Mouse (Mus musculus) forebrain, embryonic 14.5 days (tissue): ENCODE data around the gene Eif2ak4. TPM values are rescaled to one million over a fixed set of nuclear protein-coding genes. Genes with fewer than 3 reads are reported as not detected.

Experiments used
- ATAC-seq: fragments of 200-750 bp; cut with Nextera tagmentation; 2 replicates; pipeline ENCODE4 v1.8.0; 2017; ENCODE audit warnings: mild to moderate bottlenecking, moderate library complexity
- DNase-seq: peaks from one replicate; pipeline ENCODE4 v3.0.0-alpha.2; 2015; ENCODE audit warnings: low spot score
- H3K27ac ChIP-seq: fragments of 300-500 bp; sonication (generic); 2 replicates; pipeline ENCODE4 v1.5.1; 2014; ENCODE audit warnings: low read depth, mild to moderate bottlenecking, control low read depth, low read length, moderate library complexity
- H3K27me3 ChIP-seq: fragments of 300-500 bp; sonication (generic); replicated peaks from 2 replicates; pipeline ENCODE4 v1.6.1; 2014; ENCODE audit warnings: low read length, control low read depth, mixed read lengths; ENCODE audit not compliant: control insufficient read depth, insufficient read depth
- H3K36me3 ChIP-seq: fragments of 300-500 bp; sonication (generic); 2 replicates; pipeline ENCODE4 v1.6.1; 2014; ENCODE audit warnings: low read length, control low read depth; ENCODE audit not compliant: control insufficient read depth, insufficient read depth
- H3K4me1 ChIP-seq: fragments of 300-500 bp; sonication (generic); 2 replicates; pipeline ENCODE4 v1.6.1; 2014; ENCODE audit warnings: antibody characterized with exemption, low read length, control low read depth; ENCODE audit not compliant: control insufficient read depth, insufficient read depth
- H3K4me2 ChIP-seq: fragments of 300-500 bp; sonication (generic); 2 replicates; pipeline ENCODE4 v1.6.1; 2014; ENCODE audit warnings: mild to moderate bottlenecking, control low read depth, low read length
- H3K4me3 ChIP-seq: fragments of 300-500 bp; sonication (generic); 2 replicates; pipeline ENCODE4 v1.5.1; 2014; ENCODE audit warnings: low read depth, low read length, control low read depth
- H3K9ac ChIP-seq: fragments of 300-500 bp; sonication (generic); 2 replicates; pipeline ENCODE4 v1.6.1; 2014; ENCODE audit warnings: mild to moderate bottlenecking, low read length, control low read depth, moderate library complexity
- H3K9me3 ChIP-seq: fragments of 300-500 bp; sonication (generic); replicated peaks from 2 replicates; pipeline ENCODE4 v1.6.1; 2016; ENCODE audit warnings: low read length, control low read depth, mixed read lengths; ENCODE audit not compliant: control insufficient read depth
- WGBS: fragments of 180-500 bp; shearing (Covaris S2); extraction: QIAGEN DNeasy Blood & Tissue Kit; methylation state at CpG from one replicate; pipeline ENCODE4 v1.1.7; 2014; 5-methylcytosine and 5-hydroxymethylcytosine counted together
- polyA plus RNA-seq: library from polyadenylated mRNA; unstranded; fragments of >200 nt; fragmentation: Nextera tagmentation; extraction: Ambion mirVana; gene quantifications from 2 replicates; pipeline ENCODE4 v1.2.1, GENCODE M21; 2014

The Eif2ak4 gene
- polyA plus RNA-seq, 1 experiment from 2014 or later, result 6.4 TPM

- Histone ChIP-seq H3K36me3 (no peaks in the 10 kb centered on the region), H3K9me3 (no peaks in the 10 kb centered on the region), H3K4me2 (no peak overlapping the region), H3K4me3 (no peak overlapping the region), H3K27me3 (no peaks in the 10 kb centered on the region), H3K9ac (0 out of 2 replicates have a peak overlapping the region, but pooled peaks have one; percentile 17), H3K4me1 (peaks cover 15% of the 10 kb centered on the region), H3K27ac (0 out of 2 replicates have a peak overlapping the region, but pooled peaks have one; percentile 27)
- peak; percentile 64 for DNase-seq
- 31% methylated on average over 9 of the region's 9 CpGs for WGBS
- peak; percentile 93 for ATAC-seq
Observed at GRCm38 (mm10) chr2:118520042-118520933, 131.9 kb downstream of the Eif2ak4 start.

- H3K9me3 ChIP-seq, result no peaks in the 10 kb centered on the region
- H3K4me2 ChIP-seq, result no peak overlapping the region
- H3K9ac ChIP-seq, result no peak overlapping the region
- no peak for ATAC-seq
- no peak for DNase-seq
- H3K36me3 ChIP-seq, result no peaks in the 10 kb centered on the region
- H3K27ac ChIP-seq, result no peak overlapping the region
- H3K4me1 ChIP-seq, result peaks cover 15% of the 10 kb centered on the region
- no peaks in the 10 kb centered on the region for H3K27me3 ChIP-seq
- 49% methylated on average over 2 of the region's 2 CpGs for WGBS
- no peak overlapping the region for H3K4me3 ChIP-seq
Observed at GRCm38 (mm10) chr2:118522265-118522664, 133.8 kb downstream of the Eif2ak4 start.

- Histone ChIP-seq H3K4me3 (no peak overlapping the region), H3K9me3 (no peaks in the 10 kb centered on the region)
- ATAC-seq, result no peak
Observed at GRCm38 (mm10) chr2:118523163-118523730, 134.8 kb downstream of the Eif2ak4 start.

GRCm38 (mm10) chr2:118524811-118525210 lies 136.4 kb downstream of the Eif2ak4 start:
- peaks cover 17% of the 10 kb centered on the region for H3K4me1 ChIP-seq
- no peaks in the 10 kb centered on the region for H3K9me3 ChIP-seq
- no peak overlapping the region for H3K27ac ChIP-seq
- WGBS, result 84% methylated on average over 3 of the region's 3 CpGs
- DNase-seq (no peak), ATAC-seq (no peak)
- H3K4me2 ChIP-seq, result no peak overlapping the region
- H3K9ac ChIP-seq, result no peak overlapping the region
- H3K27me3 ChIP-seq, result no peaks in the 10 kb centered on the region
- H3K36me3 ChIP-seq, result no peaks in the 10 kb centered on the region
- no peak overlapping the region for H3K4me3 ChIP-seq

More at GRCm38 (mm10) chr2:118523163-118523730, 134.8 kb downstream of the Eif2ak4 start:
- no peak for DNase-seq
- Histone ChIP-seq H3K9ac (no peak overlapping the region), H3K4me2 (no peak overlapping the region), H3K36me3 (no peaks in the 10 kb centered on the region), H3K4me1 (peaks cover 15% of the 10 kb centered on the region), H3K27ac (no peak overlapping the region), H3K27me3 (no peaks in the 10 kb centered on the region)
- WGBS, result 42% methylated on average over 5 of the region's 5 CpGs

Other genes starting within 250 kb of the Eif2ak4 start
- gene Fsip1, start 131.7 kb upstream of the Eif2ak4 start, polyA plus RNA-seq, result 4.2 and 4.3 TPM in 2 replicates
- gene Gpr176, start 15.2 kb upstream of the Eif2ak4 start, polyA plus RNA-seq, result 2.8 and 3.0 TPM in 2 replicates
- gene Srp14, start 91.1 kb downstream of the Eif2ak4 start, polyA plus RNA-seq, result 341 and 381 TPM in 2 replicates
- 2.8 and 3.0 TPM in 2 replicates for gene Bmf, start 161.1 kb downstream of the Eif2ak4 start, polyA plus RNA-seq
- gene Bub1b, start 209.6 kb downstream of the Eif2ak4 start, polyA plus RNA-seq, result 40.9 and 47.5 TPM in 2 replicates